Mouse (Mus musculus): ENCODE results near the gene Vstm2b.

Vstm2b gene

GRCm38 (mm10) chr7:40898096-40898710 lies at the start of gene Vstm2b:
Gene Vstm2b, plus strand, starts transcription at chr7:40898328.
- DNase-seq (ENCODE audit: low read depth, low spot score) = no peak

DNA sequence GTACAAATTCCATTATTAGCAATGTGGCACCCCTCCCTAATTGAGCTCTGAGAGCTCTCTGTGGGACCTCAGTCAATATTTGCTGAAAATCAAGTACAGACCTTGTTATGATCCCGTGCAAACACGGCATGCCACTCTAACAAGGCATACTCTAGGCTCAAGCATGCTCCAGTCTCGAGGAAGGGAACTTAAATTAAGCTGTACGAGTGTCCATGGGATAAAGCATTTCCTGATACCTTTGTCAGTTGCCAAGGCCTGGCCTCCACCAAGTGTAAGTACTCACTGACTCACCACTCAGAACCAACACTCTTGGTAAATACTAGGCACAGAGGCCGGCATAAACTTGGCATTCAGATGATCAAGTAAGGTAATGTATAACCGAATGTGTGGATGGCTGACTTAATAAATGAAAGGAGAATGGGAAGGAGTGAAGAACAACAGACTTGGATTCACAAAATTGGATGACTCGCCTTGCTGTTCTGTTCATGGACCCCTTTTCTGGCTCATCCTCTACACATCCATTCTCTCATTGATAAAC lies 42.0 kb upstream of the Vstm2b start:
- no peak for DNase-seq (ENCODE audit: low read depth, low spot score)

GRCm38 (mm10) chr7:40873380-40873990 lies 24.6 kb upstream of the Vstm2b start:
- DNase-seq (ENCODE audit: low read depth, low spot score) = no peak

- no peak for DNase-seq (ENCODE audit: low read depth, low spot score)
Observed at GRCm38 (mm10) chr7:40884855-40885489, 13.2 kb upstream of the Vstm2b start.

DNA sequence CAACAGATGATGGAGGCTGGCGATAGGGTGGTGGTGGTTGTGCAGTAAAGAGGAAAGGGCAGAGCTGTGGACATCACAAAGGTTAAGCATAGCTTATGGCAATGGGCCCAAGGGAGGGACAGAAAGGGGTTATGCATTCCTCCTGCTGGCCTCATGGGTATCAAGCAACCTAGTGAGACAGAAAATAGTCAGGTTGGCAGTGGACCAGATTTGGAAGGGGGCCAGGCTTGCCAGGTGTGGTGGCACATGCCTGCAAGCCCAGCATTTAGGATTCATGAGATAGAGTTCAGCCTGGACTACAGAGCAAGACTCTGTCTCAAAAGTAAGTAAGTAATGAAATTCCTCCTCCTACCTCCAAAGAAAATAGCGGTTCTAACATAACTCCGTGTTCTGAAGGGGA lies 9.8 kb upstream of the Vstm2b start:
- DNase-seq (ENCODE audit: low read depth, low spot score) = no peak

DNA sequence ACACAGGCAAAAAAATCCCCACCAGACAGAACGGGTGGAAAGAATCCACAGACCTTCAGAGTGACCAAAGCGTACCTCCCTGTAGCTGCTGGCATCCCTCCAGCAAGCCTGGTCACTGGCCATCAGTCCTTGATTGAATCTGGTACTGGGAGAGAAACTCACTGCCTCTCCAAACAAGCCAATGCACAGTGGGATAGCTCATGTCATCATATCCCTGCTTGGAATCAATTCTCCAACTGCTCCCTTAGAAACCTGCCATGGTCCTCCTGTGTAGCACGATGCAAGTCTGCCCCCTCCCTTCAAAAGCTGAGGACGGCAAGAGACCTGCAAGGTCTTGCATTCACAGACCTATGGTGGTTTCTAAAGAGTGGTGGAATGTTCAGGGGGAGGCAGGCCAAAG lies 1.2 kb upstream of the Vstm2b start:
- DNase-seq (ENCODE audit: low read depth, low spot score) = no peak

GRCm38 (mm10) chr7:40898711-40899375 lies 715 bp downstream of the Vstm2b start:
- peak; percentile 30 for DNase-seq (ENCODE audit: low read depth, low spot score)

DNA sequence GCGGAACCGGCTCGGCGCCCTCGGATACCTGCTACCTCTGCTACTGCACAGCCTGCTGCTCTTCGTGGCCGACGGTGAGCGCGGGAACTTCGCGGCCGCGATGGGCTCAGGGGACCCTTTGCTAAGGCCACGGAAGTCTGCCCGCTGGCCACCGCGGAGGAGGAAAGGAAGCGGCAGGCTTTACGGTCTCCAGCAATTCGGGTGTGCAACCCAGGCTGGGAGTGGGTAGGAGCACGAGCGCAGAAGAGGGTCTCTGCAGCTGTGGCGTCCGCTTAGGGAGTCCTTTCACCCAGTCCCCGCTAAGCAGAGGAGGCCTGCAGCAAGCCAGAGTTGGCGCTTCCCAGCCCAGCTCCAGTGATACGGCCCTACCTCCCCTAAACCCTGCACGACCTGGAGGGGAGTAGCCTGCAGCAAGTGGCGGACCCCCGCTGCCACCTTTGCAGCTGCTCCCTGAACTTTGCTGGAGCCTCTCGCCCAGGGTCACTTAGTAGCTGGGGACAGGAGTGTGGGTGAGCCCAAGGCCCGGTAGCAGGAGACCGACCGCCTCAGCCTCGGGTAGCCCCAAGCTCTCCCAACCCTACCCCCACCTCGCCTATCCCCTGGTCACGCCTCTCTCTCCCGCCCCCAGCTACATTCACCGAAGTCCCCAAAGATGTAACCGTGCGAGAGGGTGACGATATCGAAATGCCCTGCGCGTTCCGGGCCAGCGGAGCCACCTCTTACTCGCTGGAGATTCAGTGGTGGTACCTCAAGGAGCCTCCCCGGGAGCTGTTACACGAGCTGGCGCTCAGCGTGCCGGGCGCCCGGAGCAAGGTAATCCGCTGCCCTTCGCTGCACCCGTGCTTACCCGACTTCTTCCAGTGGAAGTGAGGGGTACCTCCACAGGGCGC lies 1.5 kb downstream of the Vstm2b start:
- DNase-seq (ENCODE audit: low read depth, low spot score) = peak; percentile 28

DNA sequence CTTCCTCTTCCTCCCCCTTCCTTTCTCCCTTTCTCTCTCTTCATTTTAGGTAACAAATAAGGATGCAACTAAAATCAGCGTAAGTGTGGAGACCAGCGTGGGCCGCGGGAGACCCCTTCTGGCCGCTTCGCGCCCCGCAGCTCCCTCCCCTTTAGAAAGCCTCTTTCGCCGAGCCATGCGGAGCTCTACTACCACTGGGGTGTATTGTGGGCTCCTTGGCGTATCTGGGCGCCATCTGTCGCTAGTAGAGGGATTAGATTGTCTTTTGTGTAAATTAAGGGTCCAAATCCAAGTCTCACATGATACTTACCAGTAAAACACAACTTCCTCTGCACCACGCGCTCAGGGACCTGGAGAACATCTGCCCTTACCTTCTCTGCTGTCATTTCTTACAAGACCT lies 3.1 kb downstream of the Vstm2b start:
- DNase-seq (ENCODE audit: low read depth, low spot score) = peak; percentile 85

GRCm38 (mm10) chr7:40902506-40902905 lies 4.4 kb downstream of the Vstm2b start:
- peak; percentile 30 for DNase-seq (ENCODE audit: low read depth, low spot score)

- DNase-seq (ENCODE audit: low read depth, low spot score) = no peak
Observed at GRCm38 (mm10) chr7:40906484-40906883, 8.4 kb downstream of the Vstm2b start.

DNA sequence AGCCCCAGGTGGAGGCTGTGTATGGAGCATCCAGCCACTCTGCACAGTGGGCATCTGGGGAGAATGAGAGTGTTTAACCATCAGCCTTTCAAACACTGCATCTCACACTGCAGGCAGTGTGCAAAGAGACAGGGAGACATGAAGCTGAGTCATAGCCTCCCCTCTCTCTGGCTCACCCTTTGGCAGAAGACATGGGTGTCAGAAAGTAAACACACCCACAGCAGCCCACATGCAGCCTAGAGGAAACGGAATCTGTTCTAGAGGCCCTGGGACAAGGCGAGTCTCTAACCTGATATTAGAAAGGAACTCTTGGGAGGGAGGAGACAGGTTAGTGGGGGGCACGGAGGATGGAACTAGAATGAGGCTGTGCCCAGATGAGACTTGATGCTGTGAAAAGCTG lies 18.6 kb downstream of the Vstm2b start:
- DNase-seq (ENCODE audit: low read depth, low spot score) = no peak

GRCm38 (mm10) chr7:40920118-40920517 lies 22.0 kb downstream of the Vstm2b start:
- no peak for DNase-seq (ENCODE audit: low read depth, low spot score)

DNA sequence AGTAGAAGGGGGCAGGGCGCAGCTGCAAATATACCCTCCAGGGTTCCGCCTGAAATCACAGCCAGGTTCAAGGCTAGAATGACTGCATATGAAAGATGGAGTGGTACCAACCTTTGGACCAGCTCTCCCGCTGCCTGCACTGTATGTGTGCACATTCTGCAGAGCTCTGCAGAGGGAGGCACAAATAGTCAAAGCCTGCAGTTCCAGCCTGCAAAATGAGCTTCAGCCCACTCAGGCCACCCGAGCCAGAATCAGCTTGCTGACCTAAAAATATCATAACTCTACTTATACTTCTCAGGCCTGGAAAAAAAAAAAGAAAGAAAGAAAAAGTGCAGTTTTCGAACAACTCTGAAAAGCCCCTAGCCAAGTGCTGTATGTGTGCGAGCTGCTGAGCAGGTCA lies 23.2 kb downstream of the Vstm2b start:
- no peak for DNase-seq (ENCODE audit: low read depth, low spot score)

DNA sequence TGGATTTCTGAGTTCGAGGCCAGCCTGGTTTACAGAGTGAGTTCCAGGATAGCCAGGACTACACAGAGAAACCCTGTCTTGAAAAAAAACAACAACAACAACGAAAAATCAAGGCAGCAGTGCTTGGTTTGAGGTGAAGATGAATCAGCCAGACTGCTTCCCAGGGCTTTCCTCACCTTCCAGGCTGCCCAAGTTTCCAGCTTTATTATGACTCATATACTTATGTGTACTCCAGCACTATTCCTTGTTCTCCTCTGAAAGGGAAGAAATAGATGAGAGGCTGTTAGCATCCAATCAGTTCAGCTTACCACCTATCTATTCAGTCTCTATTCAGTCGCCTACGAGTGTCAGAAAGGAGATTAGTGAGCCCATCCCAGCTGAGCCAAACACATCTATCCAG lies 24.7 kb downstream of the Vstm2b start:
- no peak for DNase-seq (ENCODE audit: low read depth, low spot score)

DNA sequence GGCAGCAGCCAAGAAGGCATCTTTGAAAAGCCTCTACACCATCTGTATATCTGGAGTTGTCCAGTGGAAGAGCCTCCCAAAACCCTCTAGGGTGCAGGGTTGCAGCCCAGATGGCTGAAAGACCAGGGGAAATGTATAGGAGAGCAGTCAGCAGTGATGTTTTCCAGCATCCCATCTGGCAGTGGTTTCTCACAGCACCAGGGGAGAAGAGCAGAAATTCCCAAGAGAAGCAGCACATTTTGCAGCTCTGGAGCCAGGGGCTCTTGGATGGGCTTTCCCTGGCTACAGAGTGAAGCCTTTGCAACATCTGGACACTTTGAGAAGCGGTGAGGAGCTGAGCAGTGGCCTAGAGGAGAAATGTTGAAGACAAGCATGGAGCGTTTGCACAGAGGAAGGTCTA lies 30.3 kb downstream of the Vstm2b start:
- DNase-seq (ENCODE audit: low read depth, low spot score) = no peak

- peak; percentile 2 for DNase-seq (ENCODE audit: low read depth, low spot score)
Observed at GRCm38 (mm10) chr7:40936617-40937212, 38.6 kb downstream of the Vstm2b start.

- no peak for DNase-seq (ENCODE audit: low read depth, low spot score)
Observed at GRCm38 (mm10) chr7:40939371-40939770, 41.2 kb downstream of the Vstm2b start.

DNA sequence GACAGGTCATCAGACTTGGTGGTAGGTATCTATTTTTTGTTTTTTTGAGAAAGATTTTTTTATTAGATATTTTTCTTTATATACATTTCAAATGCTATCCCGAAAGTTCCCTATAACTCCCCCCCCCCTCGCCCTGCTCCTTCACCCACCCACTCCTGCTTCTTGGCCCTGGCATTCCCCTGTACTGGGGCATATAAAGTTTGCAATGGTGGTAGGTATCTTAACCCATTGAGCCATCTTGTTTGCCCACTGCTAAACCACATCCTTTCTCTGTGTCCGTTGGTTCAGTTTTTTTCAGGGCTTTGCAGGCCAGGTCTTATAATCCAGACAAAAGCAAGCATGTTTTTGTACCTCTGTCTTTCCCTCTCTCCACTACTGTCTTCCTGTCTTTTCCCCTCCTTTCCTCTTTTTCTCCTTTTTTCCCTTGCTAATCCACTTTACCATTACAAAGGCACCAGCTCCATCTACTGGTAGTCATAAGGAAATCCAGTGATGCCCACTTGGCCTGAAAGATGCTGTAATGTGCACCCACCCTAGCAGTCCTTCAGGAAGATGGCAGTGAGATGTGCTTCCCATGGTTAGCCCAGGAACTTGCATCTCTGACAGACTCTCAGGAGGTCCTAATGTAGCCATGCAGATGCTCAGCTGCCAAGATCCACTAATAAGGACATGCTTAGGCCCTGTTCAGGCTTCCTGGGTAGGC lies 44.3 kb downstream of the Vstm2b start:
- DNase-seq (ENCODE audit: low read depth, low spot score) = peak; percentile 47
